Mouse (Mus musculus) liver, adult 2 months (tissue): ENCODE results near the gene Dnah3. TPM values are rescaled to one million over a fixed set of nuclear protein-coding genes. Genes with fewer than 3 reads are reported as not detected.

Experiments
- DNase-seq: peaks from one replicate; pipeline ENCODE4 v3.0.0-alpha.2; 2011; ENCODE audit warnings: low read depth, low spot score; ENCODE audit errors: extremely low read depth
- H3K27ac ChIP-seq: fragments of 200-500 bp; replicated peaks from 2 replicates; pipeline ENCODE4 v1.5.1; 2012; ENCODE audit warnings: low read depth, mild to moderate bottlenecking, control low read depth, inconsistent platforms, low read length; ENCODE audit not compliant: insufficient read depth
- H3K27me3 ChIP-seq: fragments of 200-500 bp; 2 replicates; pipeline ENCODE4 v1.6.1; 2012; ENCODE audit warnings: mild to moderate bottlenecking, moderate library complexity, low read length, inconsistent platforms; ENCODE audit not compliant: control insufficient read depth, insufficient read depth
- H3K36me3 ChIP-seq: fragments of 200-500 bp; 2 replicates; pipeline ENCODE4 v1.6.1; 2012; ENCODE audit warnings: low read length, inconsistent platforms; ENCODE audit not compliant: control insufficient read depth, insufficient read depth
- H3K4me1 ChIP-seq: fragments of 200-500 bp; 2 replicates; pipeline ENCODE4 v1.6.1; 2011; ENCODE audit warnings: low read length; ENCODE audit not compliant: control insufficient read depth, insufficient read depth
- H3K4me3 ChIP-seq: fragments of 200-500 bp; 2 replicates; pipeline ENCODE4 v1.5.1; 2011; ENCODE audit warnings: low read depth, mild to moderate bottlenecking, control low read depth, low read length, moderate library complexity; ENCODE audit not compliant: insufficient read depth
- H3K79me2 ChIP-seq: fragments of 200-500 bp; 2 replicates; pipeline ENCODE4 v1.6.1; 2012; ENCODE audit warnings: inconsistent platforms, mild to moderate bottlenecking, low read length, moderate library complexity; ENCODE audit not compliant: control insufficient read depth, insufficient read depth
- H3K9ac ChIP-seq: fragments of 200-500 bp; 2 replicates; pipeline ENCODE4 v1.6.1; 2012; ENCODE audit warnings: low read depth, mild to moderate bottlenecking, control low read depth, inconsistent platforms, low read length
- CTCF ChIP-seq: fragments of 200-500 bp; IDR thresholded peaks from 2 replicates; pipeline ENCODE4 v1.5.1; 2011; ENCODE audit warnings: low read depth, low read length, control low read depth
- POLR2A ChIP-seq: fragments of 200-500 bp; IDR thresholded peaks from 2 replicates; pipeline ENCODE4 v1.6.1; 2011; ENCODE audit warnings: low read length, control low read depth; ENCODE audit not compliant: insufficient read depth; ENCODE audit errors: extremely low read depth
- WGBS: fragments of 180-500 bp; shearing (Covaris S2); methylation state at CpG from one replicate; pipeline ENCODE4 v1.1.7; 2018; 5-methylcytosine and 5-hydroxymethylcytosine counted together
- polyA plus RNA-seq: library from polyadenylated mRNA; depleted of rRNA; stranded (reverse); fragments of >200 nt; gene quantifications from 2 replicates; pipeline ENCODE4 v1.2.3, GENCODE M21; 2012
- total RNA-seq: library from RNA; depleted of rRNA; stranded (reverse); fragments of >200 nt; gene quantifications from 2 replicates; pipeline ENCODE4 v1.2.3, GENCODE M21; 2014

Dnah3 gene
- total and polyA plus RNA-seq, 2 experiments: not detected

- H3K79me2 ChIP-seq: no peaks in the 10 kb centered on the region
- H3K27ac ChIP-seq: no peak overlapping the region
- WGBS: 35% methylated on average over 4 of the region's 4 CpGs
- no peaks in the 10 kb centered on the region for H3K27me3 ChIP-seq
- no peak overlapping the region for H3K9ac ChIP-seq
- no peak overlapping the region for H3K4me3 ChIP-seq
- peak; percentile 55 for DNase-seq
- H3K36me3 ChIP-seq: no peaks in the 10 kb centered on the region
- TF ChIP-seq CTCF: no peak
- no peak for TF ChIP-seq POLR2A
- peaks cover 3% of the 10 kb centered on the region; the same call in 1 of the 2 replicates for H3K4me1 ChIP-seq
Observed at GRCm38 (mm10) chr7:120123776-120124175, 28.7 kb upstream of the Dnah3 start.

DNA sequence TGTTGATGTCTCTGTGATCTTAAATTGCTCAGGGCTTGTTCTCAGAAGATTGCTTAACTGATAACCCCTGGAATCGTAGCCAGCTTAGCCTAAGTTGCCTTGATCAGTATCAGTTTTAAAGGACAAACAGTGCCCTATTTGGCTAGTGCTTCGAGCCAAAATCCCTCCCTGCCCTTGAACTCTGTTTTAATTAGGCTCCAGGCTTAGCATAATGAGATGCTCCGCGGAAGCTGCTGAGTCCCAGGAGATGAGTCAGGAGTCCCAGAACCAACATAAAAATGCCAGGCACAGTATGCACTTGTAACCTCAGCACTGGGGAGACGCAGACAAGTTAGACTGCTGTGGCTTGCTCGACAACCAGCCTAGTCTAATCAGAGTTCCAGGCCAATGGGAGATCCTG is 22.4 kb upstream of the Dnah3 start:
- Histone ChIP-seq H3K27me3 (no peaks in the 10 kb centered on the region), H3K27ac (no peak overlapping the region), H3K4me1 (peaks cover 2% of the 10 kb centered on the region; the same call in 1 of the 2 replicates), H3K4me3 (no peak overlapping the region), H3K79me2 (no peaks in the 10 kb centered on the region), H3K36me3 (no peaks in the 10 kb centered on the region), H3K9ac (no peak overlapping the region)
- 29% methylated on average over 6 of the region's 6 CpGs for WGBS
- TF ChIP-seq POLR2A (no peak), CTCF (no peak)
- DNase-seq: peak; percentile 32

- no peak overlapping the region for H3K9ac ChIP-seq
- H3K4me3 ChIP-seq: no peak overlapping the region
- DNase-seq: no peak
- H3K27me3 ChIP-seq: no peaks in the 10 kb centered on the region
- H3K79me2 ChIP-seq: no peaks in the 10 kb centered on the region
- no peaks in the 10 kb centered on the region for H3K36me3 ChIP-seq
- H3K4me1 ChIP-seq: peaks cover 2% of the 10 kb centered on the region; the same call in 1 of the 2 replicates
- H3K27ac ChIP-seq: no peak overlapping the region
- TF ChIP-seq POLR2A: no peak
- TF ChIP-seq CTCF: no peak
- WGBS: 93% methylated on average over 5 of the region's 5 CpGs
Observed at GRCm38 (mm10) chr7:120116976-120117375, 21.9 kb upstream of the Dnah3 start.

GRCm38 (mm10) chr7:120109676-120110075 is 14.6 kb upstream of the Dnah3 start:
- WGBS: 87% methylated on average over 5 of the region's 5 CpGs
- Histone ChIP-seq H3K9ac (no peak overlapping the region), H3K4me1 (no peaks in the 10 kb centered on the region), H3K27ac (no peak overlapping the region), H3K27me3 (no peaks in the 10 kb centered on the region), H3K4me3 (no peak overlapping the region), H3K36me3 (no peaks in the 10 kb centered on the region), H3K79me2 (no peaks in the 10 kb centered on the region)
- no peak for DNase-seq
- TF ChIP-seq CTCF (no peak), POLR2A (no peak)

- TF ChIP-seq POLR2A (no peak), CTCF (no peak)
- Histone ChIP-seq H3K27me3 (no peaks in the 10 kb centered on the region), H3K27ac (no peak overlapping the region), H3K4me1 (0 out of 2 replicates have a peak, but pooled peaks cover 1% of the 10 kb centered on the region), H3K4me3 (no peak overlapping the region), H3K79me2 (no peaks in the 10 kb centered on the region), H3K9ac (no peak overlapping the region), H3K36me3 (no peaks in the 10 kb centered on the region)
- no peak for DNase-seq
- WGBS: 61% methylated on average over 2 of the region's 2 CpGs
Observed at GRCm38 (mm10) chr7:120106356-120106755, 11.3 kb upstream of the Dnah3 start.

DNA sequence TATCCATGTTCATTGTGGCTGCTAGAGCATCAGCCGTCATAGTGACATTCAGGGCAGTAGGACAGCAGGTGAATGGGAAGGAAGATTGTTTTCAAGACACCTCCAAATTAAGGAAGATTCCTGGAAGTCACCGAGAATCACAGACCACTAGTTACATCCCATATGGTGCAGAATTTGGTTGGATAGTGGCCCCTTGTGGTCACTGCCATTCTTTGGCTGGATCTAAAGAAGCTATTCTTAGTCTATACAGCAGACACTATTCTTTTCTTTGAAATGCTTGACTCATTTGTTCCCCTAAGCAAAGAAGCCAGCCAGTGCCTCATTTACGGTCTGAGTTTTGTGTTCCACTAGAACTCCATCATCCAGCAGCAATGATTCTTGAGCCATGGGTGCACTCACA is 9.9 kb upstream of the Dnah3 start:
- no peak overlapping the region for H3K4me3 ChIP-seq
- no peak overlapping the region for H3K27ac ChIP-seq
- no peak for TF ChIP-seq CTCF
- no peak for TF ChIP-seq POLR2A
- WGBS: 84% methylated on average over 3 of the region's 3 CpGs
- H3K27me3 ChIP-seq: no peaks in the 10 kb centered on the region
- H3K9ac ChIP-seq: no peak overlapping the region
- DNase-seq: no peak
- H3K79me2 ChIP-seq: no peaks in the 10 kb centered on the region
- H3K36me3 ChIP-seq: no peaks in the 10 kb centered on the region
- H3K4me1 ChIP-seq: 0 out of 2 replicates have a peak, but pooled peaks cover 1% of the 10 kb centered on the region
